Mouse (Mus musculus) stomach, embryonic 14.5 days (tissue): Measurements from ENCODE around the gene Phxr2. TPM values are rescaled to one million over a fixed set of nuclear protein-coding genes. Genes with fewer than 3 reads are reported as not detected.

Experiments used
- ATAC-seq: fragments of 200-750 bp; cut with Nextera tagmentation; 2 replicates; pipeline ENCODE4 v1.8.0; 2017; ENCODE audit warnings: low read depth, moderate TSS enrichment; ENCODE audit not compliant: insufficient number of reproducible peaks, insufficient read depth, low FRiP score
- H3K27ac ChIP-seq: fragments of 300-500 bp; sonication (generic); 2 replicates; pipeline ENCODE4 v1.5.1; 2014; ENCODE audit warnings: mild to moderate bottlenecking, low read length, moderate library complexity, mixed read lengths
- H3K27me3 ChIP-seq: fragments of 300-500 bp; sonication (generic); 2 replicates; pipeline ENCODE4 v1.6.1; 2014; ENCODE audit warnings: low read length, control low read depth, mixed read lengths; ENCODE audit not compliant: control insufficient read depth, insufficient read depth
- H3K36me3 ChIP-seq: fragments of 300-500 bp; sonication (generic); 2 replicates; pipeline ENCODE4 v1.6.1; 2014; ENCODE audit warnings: mild to moderate bottlenecking, control low read depth, low read length, moderate library complexity, mixed read lengths; ENCODE audit not compliant: control insufficient read depth, insufficient read depth
- H3K4me1 ChIP-seq: fragments of 300-500 bp; sonication (generic); 2 replicates; pipeline ENCODE4 v1.6.1; 2014; ENCODE audit warnings: low read length, control low read depth, mixed read lengths; ENCODE audit not compliant: control insufficient read depth, insufficient read depth
- H3K4me2 ChIP-seq: fragments of 300-500 bp; sonication (generic); replicated peaks from 2 replicates; pipeline ENCODE4 v1.6.1; 2014; ENCODE audit warnings: low read depth, low read length, control low read depth
- H3K4me3 ChIP-seq: fragments of 300-500 bp; sonication (generic); 2 replicates; pipeline ENCODE4 v1.5.1; 2014; ENCODE audit warnings: low read depth, low read length, control low read depth
- H3K9ac ChIP-seq: fragments of 300-500 bp; sonication (generic); replicated peaks from 2 replicates; pipeline ENCODE4 v1.6.1; 2014; ENCODE audit warnings: low read depth, mild to moderate bottlenecking, control low read depth, low read length, moderate library complexity, mixed read lengths
- H3K9me3 ChIP-seq: fragments of 300-500 bp; sonication (generic); 2 replicates; pipeline ENCODE4 v1.6.1; 2016; ENCODE audit warnings: low read depth, low read length, control low read depth; ENCODE audit not compliant: control insufficient read depth
- WGBS: fragments of 180-500 bp; shearing (Covaris S2); extraction: QIAGEN DNeasy Blood & Tissue Kit; methylation state at CpG from one replicate; pipeline ENCODE4 v1.1.7; 2014; 5-methylcytosine and 5-hydroxymethylcytosine counted together
- polyA plus RNA-seq: library from polyadenylated mRNA; unstranded; fragments of >200 nt; fragmentation: Nextera tagmentation; extraction: Ambion mirVana; gene quantifications from 2 replicates; pipeline ENCODE4 v1.2.1, GENCODE M21; 2014

Phxr2 gene
- polyA plus RNA-seq, 1 experiment from 2014 or later: not detected

DNA sequence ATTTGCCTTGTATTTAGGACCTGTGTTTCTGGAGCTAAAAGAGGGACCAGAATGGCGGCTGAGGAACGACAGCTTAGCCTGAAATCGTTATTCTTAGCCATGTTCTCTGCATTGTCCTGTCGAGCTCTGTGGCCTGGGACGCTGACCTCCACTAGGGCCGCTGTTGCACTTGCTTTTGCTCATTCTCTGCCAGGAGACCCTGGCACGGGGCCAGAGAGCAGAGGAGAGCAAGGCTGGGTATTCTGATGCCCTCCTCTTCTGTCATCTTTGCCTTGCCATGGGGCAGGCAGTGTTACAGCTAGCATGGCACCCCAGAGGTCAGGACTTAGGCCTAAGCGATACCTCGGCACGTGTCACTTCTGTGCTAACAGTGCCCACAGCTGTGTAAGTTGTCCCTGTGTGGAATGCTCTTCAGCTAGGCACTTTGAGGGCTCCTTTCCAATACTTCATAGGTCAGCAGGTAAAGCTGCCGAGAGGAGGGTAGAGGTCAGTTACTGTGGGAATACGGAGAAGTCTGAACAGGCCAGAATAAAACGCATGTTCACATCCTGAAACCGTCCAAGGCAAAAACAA is 42.6 kb downstream of the Phxr2 start:
- no peak overlapping the region for H3K4me3 ChIP-seq
- 85% methylated on average over 14 of the region's 14 CpGs for WGBS
- no peaks in the 10 kb centered on the region for H3K27me3 ChIP-seq
- H3K4me1 ChIP-seq: no peaks in the 10 kb centered on the region
- H3K9me3 ChIP-seq: no peaks in the 10 kb centered on the region
- H3K36me3 ChIP-seq: no peaks in the 10 kb centered on the region
- no peak for ATAC-seq
- H3K9ac ChIP-seq: no peak overlapping the region
- no peak overlapping the region for H3K4me2 ChIP-seq
- no peak overlapping the region for H3K27ac ChIP-seq

DNA sequence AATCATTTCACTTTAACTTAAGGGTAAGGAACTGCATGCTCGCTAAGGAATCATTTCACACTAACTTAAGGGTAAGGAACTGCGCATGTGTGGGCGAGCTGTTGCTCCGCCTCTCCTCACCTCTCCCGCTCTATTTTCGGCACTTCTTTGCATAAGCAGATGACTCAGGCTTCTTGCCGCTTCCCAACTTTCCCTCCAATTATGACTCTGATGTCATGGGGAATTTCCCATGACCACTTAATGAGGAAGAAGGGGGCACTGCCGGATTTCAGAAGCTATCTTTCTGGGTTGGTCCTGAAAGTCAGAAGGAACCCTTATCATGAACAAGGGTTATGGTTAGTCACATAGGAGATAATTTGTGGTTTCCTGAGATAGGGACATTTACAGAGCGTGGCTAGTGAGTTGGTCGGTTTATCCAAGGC is 44.5 kb downstream of the Phxr2 start:
- H3K9ac ChIP-seq: no peak overlapping the region
- ATAC-seq: no peak
- no peaks in the 10 kb centered on the region for H3K9me3 ChIP-seq
- no peaks in the 10 kb centered on the region for H3K36me3 ChIP-seq
- 78% methylated on average over 10 of the region's 10 CpGs for WGBS
- H3K27me3 ChIP-seq: no peaks in the 10 kb centered on the region
- no peaks in the 10 kb centered on the region for H3K4me1 ChIP-seq
- no peak overlapping the region for H3K27ac ChIP-seq
- no peak overlapping the region for H3K4me3 ChIP-seq
- no peak overlapping the region for H3K4me2 ChIP-seq

DNA sequence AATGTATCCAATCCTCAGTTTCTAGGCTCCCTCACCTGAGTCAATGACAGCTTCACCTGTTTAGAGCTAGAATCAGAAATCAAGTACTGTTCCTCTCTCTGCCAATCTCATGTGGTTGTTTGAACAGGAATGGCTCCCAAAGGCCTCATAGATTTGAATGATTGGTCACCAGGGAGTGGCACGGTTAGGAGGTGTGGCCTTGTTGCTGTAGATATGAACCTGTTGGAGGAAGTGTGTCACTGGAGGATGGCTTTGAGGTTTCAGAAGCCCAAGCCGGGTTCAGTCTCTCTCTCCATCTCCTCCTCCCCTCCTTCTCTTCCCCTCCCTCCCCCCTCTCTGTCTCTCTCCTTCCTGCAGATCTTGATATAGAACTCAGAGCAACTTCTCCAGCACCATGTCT is 47.5 kb downstream of the Phxr2 start:
- Histone ChIP-seq H3K9ac (no peak overlapping the region), H3K4me3 (no peak overlapping the region), H3K4me1 (no peaks in the 10 kb centered on the region), H3K9me3 (no peaks in the 10 kb centered on the region), H3K36me3 (no peaks in the 10 kb centered on the region), H3K27ac (no peak overlapping the region), H3K27me3 (no peaks in the 10 kb centered on the region), H3K4me2 (no peak overlapping the region)
- WGBS: 77% methylated on average over 2 of the region's 2 CpGs
- no peak for ATAC-seq

DNA sequence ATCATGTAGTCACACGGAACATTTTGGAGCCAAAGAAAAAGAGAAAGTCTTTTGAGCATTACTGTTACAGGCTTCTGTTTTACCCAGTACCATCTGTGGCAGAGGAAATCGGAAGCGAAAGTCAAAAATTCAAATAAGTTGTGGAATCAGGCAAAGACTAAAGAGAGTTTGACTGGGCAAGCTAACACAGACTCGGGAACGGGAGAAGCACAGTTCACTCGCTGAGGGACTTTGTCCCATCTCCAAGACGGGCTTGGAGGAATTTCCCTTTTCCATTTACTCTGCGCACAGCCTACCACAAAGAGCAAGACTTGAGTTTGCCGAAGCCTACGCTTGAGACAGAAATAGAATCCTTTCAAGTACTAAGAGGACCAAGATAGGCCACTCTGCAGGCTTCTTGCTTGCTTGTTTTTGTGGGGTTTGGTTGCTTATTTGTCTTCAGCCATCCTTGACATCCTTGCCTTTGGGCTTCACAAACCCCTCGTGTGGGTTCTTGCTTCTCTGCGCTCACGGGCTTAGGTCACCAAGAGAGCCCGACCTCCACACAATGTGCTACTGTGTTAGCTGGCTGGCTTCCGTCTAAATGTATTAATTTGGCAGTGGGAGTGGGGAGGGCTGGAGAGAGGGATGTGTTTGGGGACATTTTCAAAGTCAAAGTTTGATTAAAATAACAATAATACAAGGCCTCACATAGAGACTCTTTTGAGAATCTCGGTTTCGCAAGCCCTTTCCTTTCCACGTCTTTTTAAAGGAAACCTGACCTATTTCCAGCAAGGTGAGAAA is 49.8 kb downstream of the Phxr2 start:
- H3K4me1 ChIP-seq: no peaks in the 10 kb centered on the region
- no peak overlapping the region for H3K27ac ChIP-seq
- no peak for ATAC-seq
- WGBS: 81% methylated on average over 18 of the region's 18 CpGs
- H3K4me2 ChIP-seq: no peak overlapping the region
- no peaks in the 10 kb centered on the region for H3K9me3 ChIP-seq
- H3K4me3 ChIP-seq: no peak overlapping the region
- H3K36me3 ChIP-seq: no peaks in the 10 kb centered on the region
- H3K9ac ChIP-seq: no peak overlapping the region
- H3K27me3 ChIP-seq: no peaks in the 10 kb centered on the region

Other genes starting within 250 kb of the Phxr2 start
- gene Atp2b1, start 211.9 kb downstream of the Phxr2 start, polyA plus RNA-seq: 149 and 154 TPM in 2 replicates
- gene Poc1b, start 19.3 kb downstream of the Phxr2 start, polyA plus RNA-seq: 24.9 and 27.4 TPM in 2 replicates
- gene Galnt4, start 18.2 kb downstream of the Phxr2 start, polyA plus RNA-seq: 27.1 and 31.5 TPM in 2 replicates
- gene Dusp6, start 136.9 kb upstream of the Phxr2 start, polyA plus RNA-seq: 41.2 and 41.8 TPM in 2 replicates